Mouse (Mus musculus): ENCODE measurements around the gene Slc7a7.

Slc7a7 gene

DNA sequence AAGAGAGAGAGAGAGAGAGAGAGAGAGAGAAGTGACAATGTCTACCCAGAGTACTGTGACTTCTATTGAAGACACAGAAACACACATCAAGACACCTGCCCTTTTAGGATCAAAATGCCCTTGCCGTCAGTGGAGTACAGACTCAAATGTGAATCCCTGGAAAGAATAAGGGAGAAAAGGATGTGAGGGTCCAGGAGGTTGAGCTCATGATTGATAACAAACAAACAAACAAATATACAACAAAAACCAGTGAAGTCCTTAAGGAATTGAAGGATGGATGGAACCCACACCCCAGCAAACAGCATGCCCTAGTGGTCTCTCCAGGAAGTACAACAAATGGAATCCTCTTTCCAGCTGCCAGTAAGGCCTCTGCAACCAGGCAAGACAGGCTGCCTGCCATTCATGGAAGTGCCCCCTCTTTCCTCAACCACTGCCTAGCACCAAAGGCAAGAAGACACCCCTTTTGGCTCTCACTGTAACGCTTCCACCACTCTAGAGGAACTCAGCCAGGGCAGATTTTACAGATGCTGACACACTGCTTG lies 4.9 kb downstream of the Slc7a7 start:
- DNase-seq (ENCODE audit: low read depth): no peak

DNA sequence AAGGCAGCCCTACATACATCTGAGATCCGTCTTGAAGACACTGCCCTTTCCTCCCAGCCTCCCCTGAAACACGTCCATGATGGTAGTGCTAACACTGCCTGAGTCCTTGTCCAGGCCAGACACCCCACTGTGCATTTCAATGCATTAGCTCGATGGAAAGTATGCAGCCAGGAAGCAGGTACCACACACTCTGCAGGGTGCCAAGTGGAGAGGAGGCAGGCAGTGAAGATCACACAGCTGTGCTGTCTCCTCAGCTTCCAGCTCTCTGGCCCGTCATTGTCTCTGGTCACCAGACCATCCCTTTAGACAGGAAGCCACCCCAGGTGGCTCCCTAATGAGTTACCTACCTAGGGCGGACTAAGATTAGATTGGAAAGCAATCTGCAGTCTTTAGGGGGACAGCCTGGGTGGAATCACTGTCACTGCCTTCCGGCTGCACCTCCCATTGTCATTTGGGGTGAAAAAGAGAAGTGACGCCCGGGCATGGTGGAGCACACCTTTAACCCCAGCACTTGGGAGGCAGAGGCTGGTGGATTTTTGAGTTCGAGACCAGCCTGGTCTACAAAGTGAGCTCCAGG lies 5.5 kb downstream of the Slc7a7 start:
- no peak for DNase-seq (ENCODE audit: low read depth)

DNA sequence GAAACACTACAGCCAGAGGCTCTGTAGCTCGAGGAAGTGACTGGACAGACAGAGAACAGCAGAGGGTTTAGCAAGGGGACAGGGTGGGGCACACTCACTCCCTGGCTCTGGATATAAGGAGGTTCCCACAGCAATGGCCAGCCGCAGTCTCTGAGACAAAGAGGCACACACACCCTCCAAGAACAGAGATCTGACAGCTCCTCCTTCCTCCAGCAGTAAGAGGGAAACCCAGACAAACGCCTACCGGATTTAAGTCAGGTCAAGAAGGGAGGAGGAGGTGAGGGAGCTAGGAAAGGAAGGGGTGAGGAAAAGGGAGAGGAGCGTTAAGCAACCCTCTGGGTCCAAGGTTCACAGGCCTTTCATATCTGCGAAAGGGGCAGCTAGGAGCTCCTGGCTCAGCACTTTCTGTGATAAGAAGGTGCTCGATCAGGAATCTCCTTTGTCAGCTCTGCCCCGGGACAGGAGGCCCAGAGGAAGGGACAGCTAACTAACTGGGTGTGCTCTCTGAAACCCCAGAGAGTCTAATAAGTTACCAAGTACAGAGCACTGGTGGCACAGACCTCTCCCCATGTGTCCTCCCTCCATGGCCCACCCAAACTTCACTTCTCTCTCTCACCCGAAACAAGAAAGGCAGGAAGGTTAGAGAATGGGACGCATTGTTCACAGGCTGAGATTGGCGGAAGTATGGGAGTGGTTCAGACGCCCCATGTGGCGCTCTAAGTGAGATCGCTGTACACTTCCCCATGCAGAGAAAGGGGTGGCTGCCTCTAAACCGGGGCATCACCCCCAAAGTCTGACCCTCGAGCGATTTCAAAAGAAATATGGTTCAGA lies 7.4 kb downstream of the Slc7a7 start:
- no peak for DNase-seq (ENCODE audit: low read depth)

DNA sequence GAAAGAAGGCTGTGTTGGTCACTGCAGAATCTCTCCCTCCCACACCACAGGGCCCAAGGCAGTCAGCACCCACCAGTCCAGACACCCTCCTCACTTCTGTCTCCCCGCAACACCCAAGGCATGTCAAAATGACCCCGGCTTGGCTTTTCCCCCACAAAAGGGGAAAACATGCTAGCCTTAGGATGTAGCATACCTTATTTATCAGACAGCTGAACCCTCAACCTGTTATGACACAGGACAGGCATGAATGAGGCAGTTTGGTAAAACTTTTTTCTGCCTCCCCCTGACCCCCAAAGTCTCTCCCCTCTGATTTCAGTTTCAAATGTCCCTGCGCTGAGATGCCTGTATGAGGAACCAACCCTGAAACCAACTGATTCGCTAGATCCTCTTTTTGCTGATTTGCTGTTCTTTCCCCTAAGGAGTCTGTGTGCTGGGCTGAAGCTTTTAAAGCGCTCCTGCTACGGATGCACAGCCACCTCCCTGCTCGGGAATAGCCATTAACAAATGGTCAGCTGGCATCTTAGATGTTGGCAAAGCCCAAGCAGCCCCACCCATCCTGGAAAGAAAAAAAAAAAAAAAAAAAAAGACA lies 8.4 kb downstream of the Slc7a7 start:
- DNase-seq (ENCODE audit: low read depth): no peak

DNA sequence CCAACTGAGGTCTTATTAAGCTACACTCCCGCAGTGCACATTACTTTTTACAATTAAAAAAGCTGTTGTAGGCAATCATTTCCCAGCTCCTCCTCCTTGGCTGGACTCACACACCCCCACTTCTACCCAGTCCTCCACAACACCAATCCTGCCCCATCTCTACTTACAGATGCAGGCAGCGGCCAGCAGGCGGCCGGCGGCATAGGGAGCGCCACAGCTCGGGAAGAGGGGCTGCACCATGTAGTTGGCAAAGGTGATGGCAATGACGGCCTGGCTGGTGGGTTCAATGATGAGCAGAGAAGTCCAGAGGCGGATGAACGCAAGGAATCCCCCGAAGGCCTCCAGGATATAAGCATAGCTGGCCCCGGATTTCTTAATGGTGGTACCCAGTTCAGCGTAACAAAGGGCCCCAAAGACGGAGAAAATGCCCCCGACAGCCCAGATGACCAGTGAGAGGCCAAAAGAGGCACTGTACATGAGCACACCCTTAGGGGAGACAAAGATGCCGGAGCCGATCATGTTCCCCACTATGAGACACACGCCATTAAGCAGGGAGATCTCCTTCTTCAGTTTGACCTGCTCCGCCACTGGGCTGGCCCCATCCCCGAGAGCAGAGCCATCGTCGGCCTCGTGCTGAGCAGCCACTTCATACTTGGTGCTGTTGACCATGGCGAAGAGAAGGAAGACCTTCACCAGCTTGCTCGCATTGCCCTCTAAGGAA lies 9.1 kb downstream of the Slc7a7 start:
- no peak for DNase-seq (ENCODE audit: low read depth)

DNA sequence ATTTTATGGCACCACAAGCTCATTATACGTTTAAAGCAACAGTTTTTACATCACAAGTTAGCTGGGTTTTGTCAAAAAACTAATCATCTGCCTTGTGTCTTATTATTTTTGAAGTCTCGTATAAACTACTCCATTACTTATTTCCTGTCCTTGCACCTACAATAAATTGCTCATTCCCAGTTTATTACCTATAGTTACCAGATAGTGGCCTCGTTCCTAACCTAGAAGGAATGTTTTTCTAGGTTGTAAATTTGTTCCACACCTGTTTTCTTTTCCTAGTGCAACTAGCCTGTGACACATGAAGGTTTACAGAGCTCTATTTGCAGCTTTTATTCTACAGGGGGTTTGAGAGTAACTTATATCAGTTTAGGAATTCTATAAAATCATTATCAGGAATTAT lies 15.9 kb downstream of the Slc7a7 start:
- no peak for DNase-seq (ENCODE audit: low read depth)

DNA sequence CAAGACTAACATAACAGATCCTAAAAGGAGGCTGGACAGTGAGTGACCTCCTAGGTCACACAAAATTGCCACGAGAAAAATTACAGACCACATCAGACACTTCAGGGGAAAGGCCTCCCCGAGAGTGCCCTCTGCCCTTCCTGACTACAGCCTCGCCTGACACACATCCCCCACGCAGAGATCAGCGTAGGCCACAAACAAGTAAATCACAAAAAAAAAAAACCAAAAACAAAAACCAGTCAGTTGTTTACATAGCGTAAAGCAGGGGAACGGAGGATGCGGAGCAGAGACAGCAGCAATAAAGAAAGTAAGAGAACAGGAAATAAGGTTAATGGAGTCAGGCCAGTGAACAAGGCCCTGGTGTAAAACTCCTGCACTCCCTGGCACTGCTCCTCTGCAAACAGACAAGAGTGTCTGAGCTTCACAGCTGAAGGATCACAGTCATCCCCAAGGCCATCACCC lies 18.6 kb downstream of the Slc7a7 start:
- DNase-seq (ENCODE audit: low read depth): no peak

DNA sequence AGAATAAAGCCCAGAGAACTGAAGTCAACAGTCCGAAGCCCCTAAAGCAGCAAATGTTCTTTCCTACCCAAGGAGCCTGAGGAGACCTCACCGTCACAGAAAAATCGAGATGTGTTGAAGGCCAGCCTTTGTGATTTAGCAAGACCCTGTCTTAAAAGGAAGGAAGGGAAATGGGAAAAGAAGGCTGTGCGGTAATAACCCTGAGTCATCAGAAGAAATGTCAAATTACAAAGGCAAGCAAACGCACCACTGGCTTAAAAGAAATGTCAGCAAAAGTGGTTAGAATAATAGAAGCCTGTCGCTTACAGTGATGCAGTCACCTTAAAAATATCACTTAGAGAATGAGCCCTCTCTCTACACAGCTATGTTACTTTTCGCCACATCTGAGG lies 19.1 kb downstream of the Slc7a7 start:
- DNase-seq (ENCODE audit: low read depth): no peak

DNA sequence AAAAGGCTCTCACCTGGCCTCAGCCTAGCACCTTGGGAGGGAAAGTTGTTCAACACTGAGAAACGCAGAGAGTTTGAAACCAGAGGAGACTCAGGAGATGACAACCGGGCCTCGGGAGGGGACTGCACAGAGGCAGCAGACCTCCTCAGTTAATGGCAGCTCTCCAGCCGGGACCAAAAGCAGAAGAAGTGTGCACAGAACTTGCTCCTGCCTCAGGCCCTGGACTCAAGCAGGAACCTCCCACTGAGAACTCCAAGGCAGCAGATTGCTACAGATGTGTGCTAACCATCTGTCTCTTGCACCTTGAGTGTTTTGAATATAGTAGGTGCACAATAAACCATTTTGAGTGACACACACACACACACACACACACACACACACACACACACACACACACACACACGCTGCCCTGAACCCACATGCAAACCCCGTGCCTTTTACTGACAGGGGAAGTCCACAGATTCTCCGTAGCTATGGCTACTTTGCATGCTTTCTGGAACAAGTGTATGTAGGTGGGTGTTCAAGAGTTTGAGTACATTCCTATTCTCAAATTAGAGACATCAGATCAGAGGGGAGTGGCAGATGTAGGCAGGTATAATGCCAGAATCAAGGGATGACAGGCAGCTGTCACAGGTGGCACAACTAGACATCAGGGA lies 19.6 kb downstream of the Slc7a7 start:
- no peak for DNase-seq (ENCODE audit: low read depth)

DNA sequence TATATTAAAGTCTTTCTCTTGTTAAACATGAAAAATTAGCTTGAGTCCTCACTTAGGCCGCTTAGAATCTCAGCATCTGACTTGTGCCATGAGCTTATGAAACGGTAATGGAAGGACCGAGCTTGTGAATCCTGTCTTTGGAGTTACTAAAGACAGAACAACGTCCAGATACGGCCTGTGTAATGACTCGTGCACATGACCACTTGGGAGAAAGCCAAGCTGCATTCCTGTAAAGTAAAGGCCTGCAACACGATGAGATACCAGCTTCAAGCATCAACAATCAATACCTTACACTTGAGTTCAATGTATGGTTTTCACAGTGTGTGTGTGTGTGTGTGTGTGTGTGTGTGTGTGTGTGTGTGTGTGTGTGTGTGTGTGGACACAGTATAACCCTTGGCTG lies 20.9 kb downstream of the Slc7a7 start:
- no peak for DNase-seq (ENCODE audit: low read depth)

DNA sequence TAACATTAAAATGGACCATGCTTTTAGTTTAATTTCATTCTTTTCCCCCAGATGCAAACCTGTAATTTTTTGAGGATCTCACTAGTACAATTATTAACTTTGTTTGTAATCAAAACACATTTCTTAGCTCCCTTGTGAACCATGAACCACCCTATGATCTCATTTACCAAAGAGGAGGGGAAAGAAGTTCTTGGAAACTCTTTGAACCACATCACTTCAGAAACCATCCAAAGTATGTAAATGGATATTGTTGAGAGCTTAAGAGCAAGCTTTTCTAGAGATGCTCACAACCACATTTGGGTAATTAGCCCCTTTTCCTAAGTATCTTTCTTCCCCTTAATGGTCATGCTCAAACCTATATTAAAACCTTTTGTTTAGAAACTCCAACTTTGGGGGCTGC lies 23.3 kb downstream of the Slc7a7 start:
- no peak for DNase-seq (ENCODE audit: low read depth)

DNA sequence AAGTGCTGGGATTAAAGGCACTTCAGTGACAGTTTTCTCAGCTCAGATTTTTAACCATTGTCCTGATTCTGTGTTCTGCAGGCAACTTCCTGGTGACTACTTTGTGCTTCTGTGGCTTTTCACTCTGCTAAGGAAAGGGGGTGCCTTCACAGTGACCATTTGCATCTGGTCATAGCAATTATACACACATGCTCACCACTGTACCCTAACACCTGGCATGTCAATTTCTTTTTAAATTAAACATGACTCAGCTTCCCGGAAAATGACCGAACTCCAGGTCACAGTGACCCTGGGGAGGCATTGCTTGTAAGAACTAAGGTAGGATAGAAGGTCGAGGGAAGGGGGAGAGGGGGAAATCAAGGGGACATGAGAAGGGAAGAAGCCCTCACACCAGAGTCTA lies 23.8 kb downstream of the Slc7a7 start:
- no peak for DNase-seq (ENCODE audit: low read depth)

DNA sequence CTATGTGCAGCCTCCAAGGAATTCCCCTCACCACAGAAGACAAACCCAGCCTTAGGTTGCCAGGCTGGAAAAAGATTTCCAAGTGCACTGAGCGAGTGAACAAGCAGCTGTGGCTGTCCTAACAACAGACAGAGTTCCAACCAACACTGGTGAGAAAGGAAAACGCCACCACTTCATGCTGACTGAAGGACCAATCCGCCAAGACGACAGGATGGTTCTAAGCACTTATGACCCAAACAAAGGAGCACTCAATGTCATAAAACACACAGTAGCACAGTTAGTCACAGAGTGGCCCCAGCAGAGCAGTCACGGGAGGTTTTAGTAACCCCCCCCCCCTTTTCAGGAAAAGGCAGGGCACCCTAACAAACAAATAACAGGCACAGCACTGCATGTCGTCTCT lies 26.7 kb downstream of the Slc7a7 start:
- no peak for DNase-seq (ENCODE audit: low read depth)

DNA sequence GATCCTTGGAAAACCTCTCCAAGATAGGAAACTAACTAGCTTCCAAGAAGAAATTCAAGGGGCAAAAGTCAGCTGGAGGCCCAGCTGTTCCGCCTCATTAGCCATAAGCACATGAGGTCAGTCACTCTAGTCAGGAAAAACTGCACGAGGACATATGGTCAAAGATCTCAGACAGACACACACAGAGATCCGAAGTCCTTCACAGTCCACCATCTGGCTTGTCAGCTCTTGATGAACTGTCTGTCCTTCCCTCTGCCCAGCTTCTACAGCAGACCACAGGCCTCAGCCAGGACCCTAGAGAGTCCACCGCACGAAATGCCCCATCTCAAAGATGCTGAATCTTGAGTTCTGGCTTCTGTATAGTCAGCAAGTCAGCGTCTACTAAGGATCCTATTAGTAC lies 30.0 kb downstream of the Slc7a7 start:
- no peak for DNase-seq (ENCODE audit: low read depth)

DNA sequence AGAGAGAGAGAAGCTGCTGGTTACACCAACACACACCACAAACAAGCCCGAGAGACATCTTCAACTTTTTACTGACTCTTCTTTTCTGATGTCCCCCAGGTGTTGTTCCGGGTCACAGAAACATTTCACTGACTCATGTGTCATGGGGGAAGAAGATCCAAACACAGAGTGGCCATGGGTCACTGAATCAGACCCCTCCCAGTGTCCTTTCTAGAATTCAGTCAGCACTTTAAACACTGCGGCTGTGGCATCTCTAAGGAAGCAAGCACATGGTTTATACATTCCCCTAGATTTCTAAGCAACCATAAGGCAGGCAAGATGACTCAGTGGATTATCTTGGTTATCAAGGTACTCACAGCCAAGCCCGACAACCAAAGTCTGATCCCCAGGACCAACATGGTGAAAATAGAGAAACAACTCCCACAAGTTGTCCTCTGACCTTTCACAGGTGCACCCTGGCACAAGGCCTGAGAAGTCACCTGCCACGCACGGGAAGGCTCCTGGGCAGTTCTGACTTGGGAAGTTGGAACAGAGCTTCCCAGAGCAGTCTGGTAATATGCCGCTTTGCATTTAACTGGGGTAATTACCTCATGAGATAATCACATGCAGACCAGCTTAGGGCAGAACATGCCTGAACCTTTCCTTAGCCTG lies 31.5 kb downstream of the Slc7a7 start:
- DNase-seq (ENCODE audit: low read depth): no peak

DNA sequence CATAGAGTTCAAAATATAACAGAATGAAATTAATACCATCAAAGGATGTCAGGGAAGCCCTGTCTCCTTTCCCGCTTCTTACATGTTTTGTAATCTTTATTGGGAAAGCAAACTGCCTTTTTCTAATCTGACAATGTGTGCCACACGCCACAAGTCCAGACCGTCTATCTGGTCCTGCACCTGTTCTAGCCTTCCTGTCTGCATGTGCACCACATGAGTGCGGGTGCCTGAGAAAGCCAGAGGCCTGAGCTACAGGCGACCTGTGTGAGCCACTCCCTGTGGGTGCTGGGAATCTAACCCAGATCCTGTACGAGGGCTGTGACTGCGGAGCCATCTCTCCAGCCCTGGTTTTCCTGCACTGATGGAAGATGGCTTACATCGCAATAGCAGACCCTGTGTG lies 33.2 kb downstream of the Slc7a7 start:
- DNase-seq (ENCODE audit: low read depth): no peak

DNA sequence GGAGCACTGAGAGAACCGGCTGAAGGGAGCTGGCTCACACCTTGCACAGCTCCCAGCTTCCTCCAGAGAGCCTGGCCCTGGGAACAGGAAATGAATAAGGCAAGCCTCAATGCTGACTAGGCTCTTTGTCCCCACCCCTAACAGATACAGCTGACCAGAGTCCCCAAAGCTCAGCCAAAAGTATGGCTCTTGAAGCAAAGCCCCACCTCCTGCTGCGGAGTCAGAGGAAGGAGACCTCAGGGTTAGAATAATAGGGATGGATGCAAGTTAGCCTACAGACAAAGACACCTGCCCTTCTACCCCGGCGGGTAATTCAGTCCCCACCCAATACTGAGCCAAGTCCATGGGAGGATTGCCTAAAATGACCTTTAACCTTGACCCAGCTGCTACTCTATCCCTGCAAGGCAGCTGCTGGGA lies 34.2 kb downstream of the Slc7a7 start:
- DNase-seq (ENCODE audit: low read depth): no peak

DNA sequence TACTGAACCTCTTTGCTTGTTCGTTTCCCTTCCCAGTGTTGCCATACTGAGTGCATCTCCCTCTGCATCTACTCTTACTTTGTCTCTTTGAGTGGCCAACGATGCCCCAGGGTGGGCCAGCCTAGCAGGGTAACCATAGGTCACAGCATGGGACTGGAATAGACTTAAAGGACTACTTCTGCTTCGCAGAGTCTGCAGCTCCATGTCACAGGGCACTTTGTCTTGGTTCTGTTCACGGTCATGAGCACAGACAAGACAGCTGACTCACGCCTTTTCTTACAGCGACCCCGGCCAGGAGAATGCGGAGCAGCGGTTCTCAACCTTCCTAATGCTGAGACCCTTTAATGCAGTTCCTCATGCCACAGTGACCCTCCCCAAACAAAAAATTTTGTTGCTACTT lies 34.9 kb downstream of the Slc7a7 start:
- DNase-seq (ENCODE audit: low read depth): no peak

DNA sequence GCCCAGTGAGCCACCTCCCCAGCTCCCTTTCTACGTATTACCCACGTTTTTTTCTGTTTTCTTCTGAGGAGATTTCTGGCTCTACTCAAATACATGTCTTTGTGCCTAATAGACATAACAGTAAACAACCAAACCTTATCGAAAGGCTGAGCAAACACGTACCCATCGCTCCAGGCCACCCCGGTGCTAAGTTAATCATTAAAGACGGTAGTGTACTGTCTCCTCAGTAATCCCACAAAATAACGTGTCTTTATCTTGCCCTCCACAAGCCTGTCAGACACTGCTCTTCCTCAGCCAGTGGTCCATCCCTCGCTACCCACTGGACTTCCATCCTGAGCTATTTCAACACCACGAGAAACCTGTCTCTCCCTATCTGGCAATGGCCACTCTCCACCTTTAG lies 35.8 kb downstream of the Slc7a7 start:
- no peak for DNase-seq (ENCODE audit: low read depth)

DNA sequence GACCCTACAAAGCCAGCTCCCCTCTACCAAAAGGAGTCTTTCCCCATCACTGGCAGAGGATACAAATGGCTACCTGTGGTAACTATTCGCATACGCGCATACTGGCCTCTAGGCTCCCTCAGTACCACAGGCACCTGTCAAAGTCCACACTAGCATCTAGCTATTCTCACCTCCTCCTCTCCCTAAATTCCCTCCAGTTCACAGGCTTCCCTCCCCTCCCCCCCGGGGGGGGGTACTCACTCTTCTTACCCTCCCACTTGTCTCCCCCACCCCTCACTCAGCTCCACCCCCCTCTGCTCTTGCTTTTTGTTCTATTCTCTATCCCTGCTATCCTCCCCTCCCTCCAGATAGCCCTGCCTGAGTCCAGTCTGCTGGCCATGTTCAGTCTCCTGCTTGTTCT lies 37.0 kb downstream of the Slc7a7 start:
- no peak for DNase-seq (ENCODE audit: low read depth)

DNA sequence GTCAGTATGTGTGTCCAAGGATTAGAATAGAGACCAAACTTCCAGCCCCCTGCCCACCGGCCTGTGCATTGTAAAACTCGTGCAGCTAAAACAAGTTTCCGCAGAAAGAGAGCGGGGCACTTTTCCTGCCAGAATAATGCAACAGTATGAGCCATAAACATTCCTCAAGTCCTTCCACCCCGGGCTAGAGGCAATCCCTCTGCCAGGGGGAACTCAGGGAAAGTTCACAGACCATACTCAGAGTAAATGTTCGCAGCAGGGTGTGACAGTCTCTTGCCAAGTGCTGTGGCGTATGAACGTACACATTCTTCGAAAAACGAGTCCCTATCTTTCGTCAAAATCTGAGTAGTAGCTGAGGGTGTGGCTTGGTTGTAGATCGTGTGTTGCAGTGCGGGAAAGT lies 38.0 kb downstream of the Slc7a7 start:
- no peak for DNase-seq (ENCODE audit: low read depth)

DNA sequence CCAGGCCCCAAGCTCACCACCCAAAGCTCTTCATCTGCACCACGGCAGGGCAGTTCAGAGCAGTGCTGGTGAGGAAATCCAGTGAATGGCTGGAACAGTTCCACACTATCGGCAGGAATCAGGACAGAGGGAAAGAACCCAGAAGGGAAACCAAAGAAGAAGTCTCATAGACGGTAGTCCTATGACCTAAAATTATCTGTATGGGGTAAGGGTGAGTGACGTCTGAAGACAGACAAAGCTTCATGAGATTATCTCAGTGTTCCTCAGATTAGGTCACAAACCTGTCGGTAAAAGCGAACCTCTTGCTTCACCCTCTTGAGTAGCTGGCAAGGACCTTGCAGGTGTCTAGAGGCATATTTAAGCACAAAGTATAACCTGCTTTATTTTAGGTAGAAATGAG lies 40.4 kb downstream of the Slc7a7 start:
- DNase-seq (ENCODE audit: low read depth): no peak

Data from c-Kit-positive CD71-negative TER-119-negative erythroid progenitor cells, embryonic 14.5 days (primary cell).